Mouse (Mus musculus): ENCODE data around the gene Iscu. TPM values are rescaled to one million over a fixed set of nuclear protein-coding genes. Genes with fewer than 3 reads are reported as not detected.
A peak's percentile ranks its signal among the peaks of the same experiment; 100 is the strongest.
"Not testable (repeated sequence)": the region's sequence is repeated elsewhere in the genome, so short reads cannot be mapped to it uniquely, and the experiment has no call there.

Iscu gene
- polyA plus RNA-seq, 1 experiment from 2014 or later, result 88.6 TPM

GRCm38 (mm10) chr5:113780082-113780752 lies 7.7 kb downstream of the Iscu start:
- Histone ChIP-seq H3K4me3 (replicated peaks) (no peak overlapping the region), H3K4me2 (no peak overlapping the region), H3K9me3 (replicated peaks) (no peaks in the 10 kb centered on the region), H3K36me3 (peaks cover 24% of the 10 kb centered on the region), H3K4me1 (0 out of 2 replicates have a peak, but pooled peaks cover 2% of the 10 kb centered on the region), H3K9ac (replicated peaks) (no peak overlapping the region), H3K27ac (replicated peaks) (no peak overlapping the region), H3K27me3 (replicated peaks) (peaks cover 9% of the 10 kb centered on the region; the same call in 1 of the 2 replicates)
- no peak for ATAC-seq (ENCODE audit: low FRiP score)
- 98% methylated on average over 3 of the region's 3 CpGs for WGBS

- no peak for ATAC-seq (ENCODE audit: low FRiP score)
- no peak overlapping the region for H3K4me3 ChIP-seq (replicated peaks)
- H3K27me3 ChIP-seq (replicated peaks), result peaks cover 9% of the 10 kb centered on the region; the same call in 1 of the 2 replicates
- 0 out of 2 replicates have a peak, but pooled peaks cover 2% of the 10 kb centered on the region for H3K4me1 ChIP-seq
- no peaks in the 10 kb centered on the region for H3K9me3 ChIP-seq (replicated peaks)
- 91% methylated on average over 5 of the region's 5 CpGs for WGBS
- no peak overlapping the region for H3K4me2 ChIP-seq
- H3K9ac ChIP-seq (replicated peaks), result no peak overlapping the region
- peaks cover 19% of the 10 kb centered on the region for H3K36me3 ChIP-seq
- H3K27ac ChIP-seq (replicated peaks), result no peak overlapping the region
These were observed 8.2 kb downstream of the Iscu start for GRCm38 (mm10) chr5:113780763-113781162.

GRCm38 (mm10) chr5:113781254-113781653 lies 8.7 kb downstream of the Iscu start:
- no peak overlapping the region for H3K4me2 ChIP-seq
- peaks cover 9% of the 10 kb centered on the region; the same call in 1 of the 2 replicates for H3K27me3 ChIP-seq (replicated peaks)
- ATAC-seq (ENCODE audit: low FRiP score), result no peak
- H3K27ac ChIP-seq (replicated peaks), result no peak overlapping the region
- H3K9me3 ChIP-seq (replicated peaks), result no peaks in the 10 kb centered on the region
- H3K9ac ChIP-seq (replicated peaks), result no peak overlapping the region
- WGBS, result 83% methylated on average over 7 of the region's 7 CpGs
- 0 out of 2 replicates have a peak, but pooled peaks cover 2% of the 10 kb centered on the region for H3K4me1 ChIP-seq
- H3K4me3 ChIP-seq (replicated peaks), result no peak overlapping the region
- H3K36me3 ChIP-seq, result peaks cover 14% of the 10 kb centered on the region

DNA sequence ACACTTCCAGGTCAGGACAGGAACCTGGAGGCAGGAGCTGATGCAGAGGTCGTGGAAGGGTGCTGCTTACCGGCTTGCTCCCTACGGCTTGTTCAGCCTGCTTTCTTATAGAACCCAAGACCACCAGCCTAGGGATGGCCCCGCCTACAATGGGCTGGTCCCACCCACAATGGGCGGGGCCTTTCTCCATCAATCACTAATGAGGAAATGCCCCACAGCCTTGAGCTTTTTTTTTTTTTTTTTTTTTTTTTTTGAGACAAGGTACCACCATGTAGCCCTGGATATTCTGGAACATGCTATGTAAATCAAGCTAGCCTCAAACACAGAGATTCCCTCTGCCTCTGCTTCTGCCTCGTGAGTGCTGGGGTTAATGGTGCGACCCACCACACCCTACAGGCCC lies 9.3 kb downstream of the Iscu start:
- no peak overlapping the region for H3K9ac ChIP-seq (replicated peaks)
- no peaks in the 10 kb centered on the region for H3K9me3 ChIP-seq (replicated peaks)
- WGBS, result 82% methylated on average over 7 of the region's 7 CpGs
- H3K4me3 ChIP-seq (replicated peaks), result no peak overlapping the region
- 0 out of 2 replicates have a peak, but pooled peaks cover 2% of the 10 kb centered on the region for H3K4me1 ChIP-seq
- no peak overlapping the region for H3K27ac ChIP-seq (replicated peaks)
- no peak overlapping the region for H3K4me2 ChIP-seq
- no peak for ATAC-seq (ENCODE audit: low FRiP score)
- peaks cover 8% of the 10 kb centered on the region for H3K36me3 ChIP-seq
- H3K27me3 ChIP-seq (replicated peaks), result peaks cover 9% of the 10 kb centered on the region; the same call in 1 of the 2 replicates

DNA sequence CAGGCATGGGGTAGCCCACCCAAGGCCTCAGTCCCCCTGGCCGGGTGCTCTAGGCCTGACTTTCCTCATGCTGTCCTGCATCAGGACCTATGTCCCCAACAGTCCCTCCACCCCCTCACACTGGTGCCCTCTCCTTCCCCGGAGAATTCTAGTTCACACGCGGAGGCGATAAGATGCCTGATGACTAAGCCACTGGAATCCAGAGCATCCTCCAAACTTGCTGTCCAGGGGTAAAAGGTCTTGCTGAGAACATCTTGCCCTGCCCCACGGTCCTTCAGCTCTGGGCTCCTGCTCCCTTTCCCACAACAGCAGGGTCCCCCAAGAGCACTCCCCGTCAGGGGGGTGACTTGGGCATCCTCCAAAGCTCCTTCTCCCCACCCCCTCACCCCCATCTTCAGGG lies 10.1 kb downstream of the Iscu start:
- no peak overlapping the region for H3K4me2 ChIP-seq
- WGBS, result 86% methylated on average over 7 of the region's 7 CpGs

GRCm38 (mm10) chr5:113783581-113784001 lies 11.0 kb downstream of the Iscu start:
- peaks cover 3% of the 10 kb centered on the region; the same call in 1 of the 2 replicates for H3K4me1 ChIP-seq
- peaks cover 9% of the 10 kb centered on the region; the same call in 1 of the 2 replicates for H3K27me3 ChIP-seq (replicated peaks)
- H3K4me2 ChIP-seq, result no peak overlapping the region
- no peaks in the 10 kb centered on the region for H3K36me3 ChIP-seq
- no peak for ATAC-seq (ENCODE audit: low FRiP score)
- no peak overlapping the region for H3K4me3 ChIP-seq (replicated peaks)
- H3K9me3 ChIP-seq (replicated peaks), result no peaks in the 10 kb centered on the region
- peak overlapping the region; percentile 30; the same call in 1 of the 2 replicates for H3K27ac ChIP-seq (replicated peaks)
- 20% methylated on average over 12 of the region's 12 CpGs for WGBS
- no peak overlapping the region for H3K9ac ChIP-seq (replicated peaks)

More for the DNA sequence above, 10.1 kb downstream of the Iscu start:
- Histone ChIP-seq H3K36me3 (peaks cover 4% of the 10 kb centered on the region; the same call in 1 of the 2 replicates), H3K9me3 (replicated peaks) (no peaks in the 10 kb centered on the region), H3K27ac (replicated peaks) (no peak overlapping the region), H3K4me1 (0 out of 2 replicates have a peak, but pooled peaks cover 2% of the 10 kb centered on the region), H3K4me3 (replicated peaks) (no peak overlapping the region), H3K27me3 (replicated peaks) (peaks cover 9% of the 10 kb centered on the region; the same call in 1 of the 2 replicates), H3K9ac (replicated peaks) (no peak overlapping the region)
- ATAC-seq (ENCODE audit: low FRiP score), result no peak

DNA sequence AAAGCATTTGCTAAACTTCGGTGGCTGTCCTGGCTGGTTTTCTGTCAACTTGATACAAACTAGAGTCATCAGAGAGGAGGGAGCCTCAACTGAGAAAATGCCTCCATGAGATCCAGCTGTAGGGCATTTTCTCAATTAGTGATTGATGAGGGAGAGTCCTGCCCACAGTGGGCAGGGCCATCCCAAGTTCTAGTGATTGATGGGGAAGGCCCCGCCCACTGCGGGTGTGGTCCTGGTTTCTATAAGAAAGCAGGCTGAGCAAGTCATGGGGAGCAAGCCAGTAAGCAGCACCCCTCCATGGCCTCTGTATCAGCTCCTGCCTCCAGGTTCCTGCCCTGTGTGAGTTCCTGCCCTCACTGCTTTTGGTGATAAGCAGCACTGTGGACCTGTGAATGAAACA lies 11.6 kb downstream of the Iscu start:
- H3K4me2 ChIP-seq; H3K36me3 ChIP-seq; H3K4me3 ChIP-seq (replicated peaks); H3K9me3 ChIP-seq (replicated peaks); H3K27ac ChIP-seq (replicated peaks); ATAC-seq (ENCODE audit: low FRiP score); H3K4me1 ChIP-seq; H3K27me3 ChIP-seq (replicated peaks); H3K9ac ChIP-seq (replicated peaks): not testable (repeated sequence)
- 42% methylated on average over 3 of the region's 3 CpGs for WGBS

- no peak overlapping the region for H3K9ac ChIP-seq (replicated peaks)
- no peak overlapping the region for H3K4me2 ChIP-seq
- 78% methylated on average over 5 of the region's 5 CpGs for WGBS
- no peaks in the 10 kb centered on the region for H3K36me3 ChIP-seq
- H3K9me3 ChIP-seq (replicated peaks), result no peaks in the 10 kb centered on the region
- no peak for ATAC-seq (ENCODE audit: low FRiP score)
- peaks cover 9% of the 10 kb centered on the region; the same call in 1 of the 2 replicates for H3K27me3 ChIP-seq (replicated peaks)
- H3K4me1 ChIP-seq, result peaks cover 15% of the 10 kb centered on the region
- H3K27ac ChIP-seq (replicated peaks), result no peak overlapping the region
- no peak overlapping the region for H3K4me3 ChIP-seq (replicated peaks)
These were observed 14.4 kb downstream of the Iscu start for GRCm38 (mm10) chr5:113786985-113787384.

- H3K9me3 ChIP-seq (replicated peaks), result no peaks in the 10 kb centered on the region
These were observed 16.1 kb downstream of the Iscu start for GRCm38 (mm10) chr5:113788645-113789044.

GRCm38 (mm10) chr5:113789075-113789788 lies 16.7 kb downstream of the Iscu start:
- Histone ChIP-seq H3K9me3 (replicated peaks) (no peaks in the 10 kb centered on the region), H3K4me2 (no peak overlapping the region), H3K36me3 (no peaks in the 10 kb centered on the region), H3K27ac (replicated peaks) (0 out of 2 replicates have a peak overlapping the region, but pooled peaks have one; percentile 18), H3K9ac (replicated peaks) (no peak overlapping the region; the same call in 1 of the 2 replicates), H3K4me1 (peaks cover 13% of the 10 kb centered on the region), H3K27me3 (replicated peaks) (no peaks in the 10 kb centered on the region), H3K4me3 (replicated peaks) (no peak overlapping the region)
- ATAC-seq (ENCODE audit: low FRiP score), result no peak
- WGBS, result 13% methylated on average over 7 of the region's 7 CpGs

More at GRCm38 (mm10) chr5:113788645-113789044, 16.1 kb downstream of the Iscu start:
- H3K27ac ChIP-seq (replicated peaks), result 0 out of 2 replicates have a peak overlapping the region, but pooled peaks have one; percentile 18
- 31% methylated on average over 6 of the region's 6 CpGs for WGBS
- no peak overlapping the region for H3K9ac ChIP-seq (replicated peaks)
- ATAC-seq (ENCODE audit: low FRiP score), result no peak
- no peaks in the 10 kb centered on the region for H3K36me3 ChIP-seq
- H3K27me3 ChIP-seq (replicated peaks), result 0 out of 2 replicates have a peak, but pooled peaks cover 2% of the 10 kb centered on the region
- H3K4me3 ChIP-seq (replicated peaks), result no peak overlapping the region
- peaks cover 13% of the 10 kb centered on the region for H3K4me1 ChIP-seq
- H3K4me2 ChIP-seq, result no peak overlapping the region

DNA sequence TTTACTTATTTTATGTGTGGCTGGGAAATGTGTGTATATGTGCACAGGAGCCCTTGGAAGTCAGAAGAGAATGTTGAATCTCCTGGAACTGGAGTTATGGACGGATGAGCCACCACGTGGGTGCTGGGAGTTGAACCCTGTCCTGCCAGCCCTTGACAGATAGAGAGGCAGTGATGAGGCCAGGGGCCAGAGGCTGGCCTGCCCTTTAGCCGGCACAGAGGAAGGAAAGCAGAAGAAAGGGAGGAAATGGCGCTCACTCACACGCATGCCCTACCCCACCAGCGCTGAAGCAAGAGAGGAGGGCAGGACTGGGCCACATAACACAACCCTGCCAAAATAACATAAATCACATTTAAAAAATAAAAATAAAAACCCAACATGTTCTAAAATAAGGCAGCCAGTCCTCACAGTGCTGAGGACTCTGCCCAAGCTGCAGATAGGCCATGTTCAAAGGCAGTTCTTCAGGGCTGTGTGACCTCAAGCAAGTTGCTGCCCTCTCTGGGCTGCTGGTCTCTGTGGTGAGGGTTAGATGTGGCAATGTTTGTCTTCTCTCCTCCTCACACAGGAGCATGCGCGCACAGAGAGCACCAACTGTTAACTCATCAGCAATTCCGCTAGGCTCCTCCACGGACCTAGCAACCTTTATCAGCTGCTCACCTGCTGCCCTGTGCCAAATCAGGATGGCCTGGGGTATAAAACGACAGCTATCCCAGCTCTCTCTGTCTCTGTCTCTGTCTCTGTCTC lies 18.1 kb downstream of the Iscu start:
- H3K9ac ChIP-seq (replicated peaks), result no peak overlapping the region
- H3K27me3 ChIP-seq (replicated peaks), result no peaks in the 10 kb centered on the region
- no peak for ATAC-seq (ENCODE audit: low FRiP score)
- no peaks in the 10 kb centered on the region for H3K36me3 ChIP-seq
- no peaks in the 10 kb centered on the region for H3K9me3 ChIP-seq (replicated peaks)
- WGBS, result 76% methylated on average over 11 of the region's 11 CpGs
- H3K27ac ChIP-seq (replicated peaks), result no peak overlapping the region
- H3K4me2 ChIP-seq, result no peak overlapping the region
- H3K4me3 ChIP-seq (replicated peaks), result no peak overlapping the region
- H3K4me1 ChIP-seq, result peaks cover 13% of the 10 kb centered on the region
